Mouse (Mus musculus) hematopoietic stem cell, adult 5-6 weeks (primary cell): Measurements from ENCODE around the gene Hoxa11. TPM values are rescaled to one million over a fixed set of nuclear protein-coding genes. Genes with fewer than 3 reads are reported as not detected.

Source experiments
- ATAC-seq, 2 experiments: fragments of 125-278 bp in 1 of 2; replicated peaks in 1 of 2; 2 replicates each; pipeline ENCODE4 v1.8.0; 2016 to 2017; ENCODE audit warnings: inconsistent platforms in 2 of 2, mild to moderate bottlenecking in 2 of 2, moderate number of reproducible peaks in 2 of 2, low read depth in 1 of 2, moderate TSS enrichment in 1 of 2; ENCODE audit not compliant: low FRiP score in 2 of 2, poor library complexity in 2 of 2, severe bottlenecking in 2 of 2, insufficient read depth in 1 of 2, low TSS enrichment in 1 of 2
- total RNA-seq: library from RNA; stranded (forward); fragments of 172-1452, 232-1000 nt; gene quantifications from 2 replicates; pipeline ENCODE4 v1.2.3, GENCODE M21; 2017

Hoxa11 gene
- total RNA-seq, 1 experiment from 2014 or later, result not detected

- ATAC-seq, result no peak
Measured at GRCm38 (mm10) chr6:52218643-52219215, 26.9 kb downstream of the Hoxa11 start.

GRCm38 (mm10) chr6:52217895-52218642 is 27.5 kb downstream of the Hoxa11 start:
- no peak for ATAC-seq

- ATAC-seq, result peak; percentile 53 to 56
Measured at GRCm38 (mm10) chr6:52217459-52217768, 28.2 kb downstream of the Hoxa11 start.

- no peak for ATAC-seq
Measured at GRCm38 (mm10) chr6:52216691-52217458, 28.7 kb downstream of the Hoxa11 start.

- no peak for ATAC-seq
Measured at GRCm38 (mm10) chr6:52215771-52216535, 29.7 kb downstream of the Hoxa11 start.

GRCm38 (mm10) chr6:52215070-52215469 is 30.5 kb downstream of the Hoxa11 start:
- ATAC-seq, result no peak

GRCm38 (mm10) chr6:52214271-52214670 is 31.3 kb downstream of the Hoxa11 start:
- no peak for ATAC-seq

- ATAC-seq, result peak; percentile 29 to 46; a peak in 3 of 4 replicates
Measured at GRCm38 (mm10) chr6:52213119-52213986, 32.3 kb downstream of the Hoxa11 start, which contains the start of the genes Hoxa3 and Gm28308. Hoxa3 (minus strand) TSS chr6:52213336. Gm28308 (minus strand) TSS chr6:52213339.

GRCm38 (mm10) chr6:52212556-52213118 is 33.0 kb downstream of the Hoxa11 start:
- ATAC-seq, result peak; percentile 12 to 20; a peak in 1 of 4 replicates

GRCm38 (mm10) chr6:52211961-52212360 is 33.6 kb downstream of the Hoxa11 start:
- ATAC-seq, result no peak; a peak in 1 of 4 replicates

- ATAC-seq, result peak; percentile 54 to 57; a peak in 3 of 4 replicates
Measured at GRCm38 (mm10) chr6:52211170-52211935, 34.3 kb downstream of the Hoxa11 start.

- ATAC-seq, result no peak
Measured at GRCm38 (mm10) chr6:52209685-52210046, 35.9 kb downstream of the Hoxa11 start.

GRCm38 (mm10) chr6:52208868-52209684 is 36.5 kb downstream of the Hoxa11 start:
- ATAC-seq, result no peak

GRCm38 (mm10) chr6:52208072-52208867 is 37.3 kb downstream of the Hoxa11 start, which contains the start of gene Hoxa6:
Hoxa6 (minus strand) TSS chr6:52208722.
- no peak for ATAC-seq
